Mouse (Mus musculus): ENCODE measurements around the gene Saxo2. TPM values are rescaled to one million over a fixed set of nuclear protein-coding genes. Genes with fewer than 3 reads are reported as not detected.

Saxo2 gene
- 0.81 and 0.83 TPM in 2 replicates for total RNA-seq (2014; rRNA removed)
- 1.6 TPM in 1 of 2 replicates, not detected in the other for polyA plus RNA-seq (2012; rRNA removed)

DNA sequence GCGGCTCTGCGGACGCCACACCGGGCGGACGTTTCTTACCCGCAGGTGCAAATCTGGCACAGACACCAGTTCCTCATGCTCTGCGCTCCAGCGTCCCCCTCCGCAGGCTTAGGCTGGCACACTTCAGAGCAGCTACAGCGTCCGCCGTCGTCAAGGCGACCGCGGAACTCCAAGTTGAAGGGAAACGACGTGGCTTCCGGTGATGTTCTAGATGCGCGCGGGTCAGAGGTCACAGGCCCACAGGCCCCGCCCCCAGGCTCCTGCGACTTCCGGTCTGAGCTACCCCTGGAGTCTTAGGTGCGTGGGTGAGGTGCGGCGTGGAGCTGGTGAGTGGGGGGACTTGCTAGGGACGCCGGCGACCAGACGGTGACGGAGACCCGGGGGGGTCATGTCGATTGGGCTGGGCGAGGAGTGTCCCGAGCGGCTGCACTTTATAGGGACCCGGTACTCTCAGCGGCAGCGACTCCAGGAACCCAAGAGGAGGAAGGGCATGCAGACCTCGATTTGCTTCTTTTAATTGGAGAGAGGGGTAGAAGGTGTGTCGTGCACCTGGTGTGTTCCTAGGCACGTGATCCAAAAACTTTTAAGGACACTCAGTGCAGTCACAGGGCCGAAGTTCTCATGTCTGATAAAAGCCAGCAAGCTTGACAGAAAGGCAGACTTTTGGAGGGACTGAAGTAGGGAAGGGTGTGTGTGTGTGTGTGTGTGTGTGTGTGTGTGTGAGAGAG is at the start of gene Saxo2, which contains the start of gene Efl1:
Saxo2 (minus strand) TSS at position 176 of the 728 bp plus-strand sequence.
Efl1 (plus strand) TSS at position 262 of the 728 bp plus-strand sequence.
- Histone ChIP-seq H3K27ac (replicated peaks; ENCODE audit: insufficient read depth, low read depth, low read length) (peak within 1 kb of the TSS; percentile 12), H3K4me3 (ENCODE audit: insufficient read depth, low read depth, low read length) (peak within 1 kb of the TSS; percentile 69), H3K36me3 (ENCODE audit: control insufficient read depth, insufficient read depth, low read length) (peaks cover 7% of the 10 kb centered on the region; the same call in 1 of the 2 replicates), H3K27me3 (ENCODE audit: control insufficient read depth, insufficient read depth, low read length) (no peaks in the 10 kb centered on the region), H3K79me2 (ENCODE audit: control insufficient read depth, insufficient read depth, low read length) (peaks cover 3% of the 10 kb centered on the region; the same call in 1 of the 2 replicates), H3K4me1 (ENCODE audit: control insufficient read depth, insufficient read depth, low read length) (peaks cover 4% of the 10 kb centered on the region; the same call in 1 of the 2 replicates), H3K9ac (ENCODE audit: low read depth, low read length) (peak within 1 kb of the TSS; percentile 71)
- TF ChIP-seq CTCF (IDR thresholded peaks at IDR 0.05; ENCODE audit: low read depth, low read length) (no peak), POLR2A (IDR thresholded peaks at IDR 0.05; ENCODE audit: extremely low read depth, insufficient read depth, low read length) (no peak)
- under 1% methylated on average over 46 of the region's 46 CpGs for WGBS
- DNase-seq (ENCODE audit: extremely low read depth, low read depth, low spot score), result peak; percentile 82

GRCm38 (mm10) chr7:82697668-82698067 is 49.3 kb upstream of the Saxo2 start:
- H3K4me3 ChIP-seq (ENCODE audit: insufficient read depth, low read depth, low read length), result no peak overlapping the region
- 84% methylated on average over 8 of the region's 8 CpGs for WGBS
- no peak overlapping the region for H3K9ac ChIP-seq (ENCODE audit: low read depth, low read length)
- H3K36me3 ChIP-seq (ENCODE audit: control insufficient read depth, insufficient read depth, low read length), result peaks cover 47% of the 10 kb centered on the region
- no peaks in the 10 kb centered on the region for H3K4me1 ChIP-seq (ENCODE audit: control insufficient read depth, insufficient read depth, low read length)
- no peak for TF ChIP-seq POLR2A (IDR thresholded peaks at IDR 0.05; ENCODE audit: extremely low read depth, insufficient read depth, low read length)
- TF ChIP-seq CTCF (IDR thresholded peaks at IDR 0.05; ENCODE audit: low read depth, low read length), result peak; percentile 62
- DNase-seq (ENCODE audit: extremely low read depth, low read depth, low spot score), result peak; percentile 16
- H3K27ac ChIP-seq (replicated peaks; ENCODE audit: insufficient read depth, low read depth, low read length), result no peak overlapping the region
- H3K27me3 ChIP-seq (ENCODE audit: control insufficient read depth, insufficient read depth, low read length), result no peaks in the 10 kb centered on the region
- H3K79me2 ChIP-seq (ENCODE audit: control insufficient read depth, insufficient read depth, low read length), result no peaks in the 10 kb centered on the region

GRCm38 (mm10) chr7:82691021-82691738 is 42.9 kb upstream of the Saxo2 start:
- no peak overlapping the region for H3K9ac ChIP-seq (ENCODE audit: low read depth, low read length)
- H3K79me2 ChIP-seq (ENCODE audit: control insufficient read depth, insufficient read depth, low read length), result no peaks in the 10 kb centered on the region
- H3K36me3 ChIP-seq (ENCODE audit: control insufficient read depth, insufficient read depth, low read length), result peaks cover 38% of the 10 kb centered on the region
- WGBS, result 82% methylated on average over 6 of the region's 6 CpGs
- no peaks in the 10 kb centered on the region for H3K27me3 ChIP-seq (ENCODE audit: control insufficient read depth, insufficient read depth, low read length)
- DNase-seq (ENCODE audit: extremely low read depth, low read depth, low spot score), result no peak
- no peak overlapping the region for H3K4me3 ChIP-seq (ENCODE audit: insufficient read depth, low read depth, low read length)
- H3K27ac ChIP-seq (replicated peaks; ENCODE audit: insufficient read depth, low read depth, low read length), result no peak overlapping the region
- TF ChIP-seq CTCF (IDR thresholded peaks at IDR 0.05; ENCODE audit: low read depth, low read length) (no peak), POLR2A (IDR thresholded peaks at IDR 0.05; ENCODE audit: extremely low read depth, insufficient read depth, low read length) (no peak)
- no peaks in the 10 kb centered on the region for H3K4me1 ChIP-seq (ENCODE audit: control insufficient read depth, insufficient read depth, low read length)

- H3K4me3 ChIP-seq (ENCODE audit: insufficient read depth, low read depth, low read length), result no peak overlapping the region
- no peaks in the 10 kb centered on the region for H3K27me3 ChIP-seq (ENCODE audit: control insufficient read depth, insufficient read depth, low read length)
- H3K4me1 ChIP-seq (ENCODE audit: control insufficient read depth, insufficient read depth, low read length), result no peaks in the 10 kb centered on the region
- TF ChIP-seq CTCF (IDR thresholded peaks at IDR 0.05; ENCODE audit: low read depth, low read length) (no peak), POLR2A (IDR thresholded peaks at IDR 0.05; ENCODE audit: extremely low read depth, insufficient read depth, low read length) (no peak)
- DNase-seq (ENCODE audit: extremely low read depth, low read depth, low spot score), result peak; percentile 73
- WGBS, result 21% methylated on average over 3 of the region's 3 CpGs
- peaks cover 28% of the 10 kb centered on the region for H3K36me3 ChIP-seq (ENCODE audit: control insufficient read depth, insufficient read depth, low read length)
- no peaks in the 10 kb centered on the region for H3K79me2 ChIP-seq (ENCODE audit: control insufficient read depth, insufficient read depth, low read length)
- no peak overlapping the region for H3K27ac ChIP-seq (replicated peaks; ENCODE audit: insufficient read depth, low read depth, low read length)
- no peak overlapping the region for H3K9ac ChIP-seq (ENCODE audit: low read depth, low read length)
These were observed 40.4 kb upstream of the Saxo2 start for GRCm38 (mm10) chr7:82688736-82689135.

DNA sequence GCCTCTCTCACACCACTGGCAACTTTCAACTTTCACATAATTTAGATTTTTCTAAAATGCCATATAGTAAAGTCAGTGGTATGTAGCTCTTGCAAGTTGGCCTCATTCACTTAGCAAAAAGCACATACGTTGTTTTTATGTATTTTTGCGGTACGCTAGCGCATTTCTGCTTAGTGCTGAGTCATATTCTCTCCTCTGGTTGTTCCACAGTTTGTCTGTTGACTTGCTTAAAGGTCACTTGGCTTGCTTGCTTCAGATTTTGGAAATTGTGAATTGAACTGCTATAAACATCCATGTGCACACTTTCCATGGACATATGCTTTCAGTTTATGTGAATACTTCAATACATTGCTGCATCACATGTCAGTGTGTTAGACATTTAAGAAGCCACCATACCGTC is 31.6 kb upstream of the Saxo2 start:
- Histone ChIP-seq H3K79me2 (ENCODE audit: control insufficient read depth, insufficient read depth, low read length) (no peaks in the 10 kb centered on the region), H3K36me3 (ENCODE audit: control insufficient read depth, insufficient read depth, low read length) (peaks cover 29% of the 10 kb centered on the region), H3K27me3 (ENCODE audit: control insufficient read depth, insufficient read depth, low read length) (no peaks in the 10 kb centered on the region), H3K4me1 (ENCODE audit: control insufficient read depth, insufficient read depth, low read length) (peaks cover 5% of the 10 kb centered on the region), H3K9ac (ENCODE audit: low read depth, low read length) (no peak overlapping the region), H3K4me3 (ENCODE audit: insufficient read depth, low read depth, low read length) (peak overlapping the region; percentile 16; the same call in 1 of the 2 replicates), H3K27ac (replicated peaks; ENCODE audit: insufficient read depth, low read depth, low read length) (no peak overlapping the region)
- 47% methylated on average over 5 of the region's 5 CpGs for WGBS
- no peak for TF ChIP-seq CTCF (IDR thresholded peaks at IDR 0.05; ENCODE audit: low read depth, low read length)
- no peak for TF ChIP-seq POLR2A (IDR thresholded peaks at IDR 0.05; ENCODE audit: extremely low read depth, insufficient read depth, low read length)
- peak; percentile 79 for DNase-seq (ENCODE audit: extremely low read depth, low read depth, low spot score)

Data from liver, adult 2 months (tissue).